Mouse (Mus musculus) embryo, embryonic 10 days (tissue): Measurements from ENCODE around the gene Cradd.

ENCODE experiments used
- DNase-seq: peaks from one replicate; pipeline ENCODE4 v3.0.0-alpha.2; 2015; ENCODE audit warnings: low spot score

Cradd gene

DNA sequence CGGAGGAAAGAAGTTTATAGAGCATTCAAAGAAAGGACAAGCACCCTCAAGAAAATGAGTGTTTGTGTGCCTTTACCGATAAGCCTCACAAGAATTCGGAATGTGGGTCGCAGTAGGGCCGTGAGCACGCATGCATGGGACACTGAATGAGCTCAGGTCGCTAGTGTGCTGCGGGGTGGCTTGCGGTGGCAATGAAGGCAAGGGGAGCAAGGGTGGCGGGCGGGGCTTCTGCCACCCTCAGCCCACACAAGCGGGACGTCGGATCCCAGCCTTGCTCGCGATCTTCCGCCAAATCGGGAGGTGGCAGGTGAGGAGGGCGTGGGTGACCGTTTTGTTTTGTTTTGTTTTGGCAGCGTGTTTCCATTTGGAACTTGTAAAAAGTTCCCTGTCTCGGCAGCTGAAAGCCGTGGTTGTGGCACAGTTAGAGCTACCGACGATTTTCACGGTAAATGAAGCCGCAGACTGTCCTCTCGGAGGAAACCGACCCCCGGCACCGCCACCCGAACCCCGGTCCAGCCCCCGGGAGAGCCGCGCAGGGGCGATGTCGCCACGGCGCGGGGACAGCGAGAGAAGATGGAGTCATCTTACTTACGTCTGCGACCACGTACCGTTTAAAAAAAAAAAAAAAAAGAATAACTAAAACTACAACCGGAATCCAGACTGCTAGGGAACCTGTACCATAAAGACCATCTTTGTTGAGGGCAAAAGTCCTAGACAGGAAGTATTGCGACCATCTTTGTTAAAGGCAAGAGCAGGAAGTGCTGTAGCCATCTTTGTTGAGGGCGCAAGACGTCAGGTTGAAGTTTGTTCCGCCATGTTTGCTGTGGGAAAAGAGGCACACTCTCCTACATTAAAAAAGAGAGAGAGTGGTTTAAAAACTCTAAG lies at the start of gene Cradd:
Gene Cradd (minus strand): TSS at position 741 of the 885 bp plus-strand sequence.
- peak; percentile 96 for DNase-seq

DNA sequence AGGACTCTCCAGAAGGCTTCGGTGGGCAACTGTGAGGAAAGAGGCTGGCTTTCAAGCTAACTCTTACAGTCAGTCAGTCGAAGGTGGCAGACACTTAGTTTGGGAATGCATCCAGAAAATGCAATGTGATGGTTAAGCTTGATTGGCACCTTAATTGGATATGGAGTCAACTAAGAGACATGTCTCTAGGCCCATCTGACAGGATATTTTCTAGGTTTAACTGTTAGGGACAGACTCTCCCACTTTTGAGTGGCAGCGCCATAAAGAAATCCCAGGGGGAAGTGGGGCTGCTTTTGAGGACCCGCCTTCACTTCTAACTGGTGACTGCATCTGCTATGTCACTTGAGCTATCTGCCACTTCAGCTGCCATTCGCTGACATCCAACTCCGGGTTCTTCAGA lies 49.4 kb upstream of the Cradd start:
- DNase-seq: no peak

- no peak for DNase-seq
Measured at GRCm38 (mm10) chr10:95371942-95372341, 48.0 kb upstream of the Cradd start.

GRCm38 (mm10) chr10:95369190-95369589 lies 45.3 kb upstream of the Cradd start:
- no peak for DNase-seq

DNA sequence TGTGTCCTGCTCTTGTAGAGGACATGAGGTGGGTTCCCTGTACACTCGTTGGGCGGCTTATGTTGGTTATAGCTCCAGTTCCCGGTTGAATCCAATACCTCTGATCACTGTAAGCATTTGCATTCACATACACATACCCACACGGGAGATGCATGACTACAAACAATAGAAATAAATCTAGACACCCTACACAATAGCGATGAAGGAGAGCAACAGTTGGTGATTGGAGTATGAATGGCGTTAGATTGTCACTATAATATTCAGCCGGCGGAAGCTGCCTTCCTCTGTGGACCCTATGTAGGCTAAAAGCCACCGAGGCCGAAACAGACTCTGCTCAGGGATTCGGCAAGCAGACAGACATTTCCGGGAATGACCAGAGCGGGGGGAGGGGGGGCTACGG lies 44.2 kb upstream of the Cradd start:
- DNase-seq: no peak

DNA sequence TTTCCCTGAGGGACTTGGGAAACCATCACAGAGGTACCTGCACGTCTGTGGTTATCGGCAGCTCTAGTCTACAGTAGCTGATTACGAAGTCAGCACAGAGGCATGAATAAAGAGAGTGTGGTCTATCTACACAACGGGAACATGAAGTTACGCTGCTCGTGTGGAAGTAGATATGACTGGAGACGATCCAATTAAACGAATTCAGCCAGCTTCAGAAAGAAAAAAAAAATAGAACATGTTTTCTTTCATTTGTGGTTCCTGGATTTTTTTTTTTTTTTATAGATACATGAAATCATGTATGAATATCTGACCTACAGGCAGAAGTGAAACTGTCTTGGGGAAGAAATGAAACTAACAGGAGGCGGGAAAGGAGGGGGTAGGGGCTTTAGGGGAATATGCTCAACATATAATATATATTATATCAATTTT lies 43.7 kb upstream of the Cradd start:
- DNase-seq: no peak

GRCm38 (mm10) chr10:95367241-95367640 lies 43.3 kb upstream of the Cradd start:
- DNase-seq: no peak

- DNase-seq: no peak
Measured at GRCm38 (mm10) chr10:95362326-95362725, 38.4 kb upstream of the Cradd start.

DNA sequence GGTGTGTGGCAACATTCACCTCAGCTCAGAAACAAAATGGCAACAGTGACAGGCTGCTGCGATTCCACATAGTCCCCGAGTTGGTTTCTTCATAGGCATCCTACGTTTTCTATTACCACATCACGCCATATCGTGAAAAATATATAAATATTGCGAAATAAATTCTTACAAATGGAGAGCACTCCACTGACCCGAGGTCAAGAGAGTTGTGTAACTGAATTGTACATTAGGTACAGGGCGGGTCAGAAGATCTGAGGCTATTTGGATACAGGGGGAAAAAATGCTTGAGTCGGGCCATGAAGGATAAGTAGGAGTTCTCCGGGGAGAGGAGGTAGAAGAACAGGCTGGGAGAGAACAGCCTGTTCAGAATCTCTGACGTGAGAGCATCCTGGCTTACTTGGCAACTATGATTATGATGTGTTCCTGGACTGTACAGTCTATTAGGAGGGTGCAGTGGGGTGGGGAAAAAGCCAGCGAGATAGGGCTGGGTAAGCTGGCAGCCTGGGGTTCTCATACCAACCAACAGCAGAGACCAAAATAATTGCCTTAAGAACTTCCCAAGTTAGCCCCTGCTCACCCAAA lies 37.4 kb upstream of the Cradd start:
- no peak for DNase-seq

DNA sequence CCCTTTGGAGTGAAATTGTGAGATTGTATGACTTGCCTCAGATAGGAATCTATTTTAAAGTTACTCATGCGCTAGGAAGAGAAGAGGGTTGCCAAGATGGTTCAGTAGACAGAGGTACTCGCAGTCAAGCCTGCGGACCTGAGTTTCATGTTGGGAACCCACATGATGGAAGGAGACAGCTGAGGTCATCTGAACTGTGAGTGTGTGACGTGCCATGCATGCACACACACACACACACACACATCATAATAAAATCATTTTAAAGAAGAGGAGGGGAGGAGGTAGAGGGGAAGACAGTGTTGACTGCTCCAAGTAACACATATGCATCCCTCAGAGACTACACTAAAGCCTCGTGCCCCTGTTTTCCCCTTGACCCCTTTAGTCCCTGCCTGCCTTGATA lies 36.1 kb upstream of the Cradd start:
- DNase-seq: no peak

DNA sequence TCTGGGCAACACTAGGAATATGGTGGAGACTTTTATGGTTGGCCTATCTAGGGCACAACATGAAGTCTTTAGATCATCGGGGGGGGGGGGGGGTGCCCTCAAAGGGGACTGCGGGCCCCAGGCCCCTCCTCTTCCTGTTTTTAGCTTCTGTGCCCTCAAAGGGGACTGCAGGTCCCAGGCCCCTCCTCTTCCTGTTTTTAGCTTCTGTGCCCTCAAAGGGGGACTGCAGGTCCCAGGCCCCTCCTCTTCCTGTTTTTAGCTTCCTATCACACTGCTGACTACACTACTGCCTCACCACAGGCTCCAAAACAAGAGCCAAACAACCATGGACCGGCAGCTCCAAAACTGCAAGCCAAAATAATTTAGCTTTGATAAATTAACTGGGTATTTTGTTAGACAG lies 33.8 kb upstream of the Cradd start:
- no peak for DNase-seq

DNA sequence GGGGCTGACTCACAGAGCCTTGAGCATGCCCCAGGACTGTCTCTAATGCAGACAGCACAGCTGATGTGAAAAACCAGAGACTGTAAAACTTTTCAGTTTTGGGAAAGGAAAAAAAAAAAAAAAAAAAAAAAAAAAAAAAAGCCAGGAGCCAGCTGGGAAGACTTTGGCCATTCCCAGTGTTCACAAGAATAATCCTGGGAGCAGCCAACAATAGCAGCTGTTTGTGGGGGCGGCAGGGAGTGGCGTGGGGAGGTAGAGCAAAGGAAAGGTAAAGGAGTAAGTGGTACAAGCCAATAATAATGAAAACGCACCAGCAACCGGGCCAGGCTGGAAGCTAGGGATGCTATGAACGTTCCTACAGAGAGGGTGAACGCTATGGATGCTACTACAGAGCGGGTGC lies 32.8 kb upstream of the Cradd start:
- DNase-seq: no peak

GRCm38 (mm10) chr10:95355678-95356268 lies 31.8 kb upstream of the Cradd start:
- no peak for DNase-seq

DNA sequence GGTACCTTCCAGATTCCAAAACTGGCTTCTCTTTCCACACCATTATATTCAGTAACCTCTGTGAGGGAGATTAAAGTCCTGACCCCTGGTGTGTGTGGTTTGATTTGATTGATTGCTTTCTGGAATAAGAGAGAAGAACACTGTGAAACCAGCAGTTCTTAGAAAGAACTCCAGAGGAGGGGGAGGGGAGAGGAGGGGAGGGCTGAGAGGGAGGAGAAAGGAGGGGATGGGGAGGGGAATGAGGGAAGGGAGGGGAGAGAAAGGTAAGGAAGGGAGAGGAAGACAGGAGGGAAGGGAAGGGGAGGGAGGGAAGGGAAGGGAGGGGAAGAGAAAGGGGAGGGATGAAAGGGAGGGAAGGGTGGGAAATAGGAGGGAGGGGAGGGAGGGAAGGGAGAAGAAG lies 30.7 kb upstream of the Cradd start:
- DNase-seq: peak; percentile 8

DNA sequence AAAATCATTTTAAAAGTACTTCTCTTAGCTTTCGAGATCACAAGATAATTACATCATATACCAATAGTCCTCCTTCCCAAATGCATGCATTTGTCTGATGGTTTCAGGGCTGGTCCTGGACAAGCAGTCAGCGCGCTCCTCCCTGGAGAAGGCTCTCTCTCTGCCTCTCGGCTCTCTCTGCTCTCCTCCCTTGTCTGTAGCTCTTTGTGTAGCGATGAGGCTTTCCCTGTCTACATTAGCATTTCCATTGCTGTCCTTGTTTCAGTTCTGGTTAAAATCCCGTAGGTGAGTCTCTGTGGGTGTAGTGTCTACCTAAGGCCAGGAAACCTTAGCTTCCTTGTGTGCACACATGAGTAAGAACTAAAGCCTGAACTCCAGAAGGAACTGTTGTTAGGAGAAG lies 30.1 kb upstream of the Cradd start:
- no peak for DNase-seq

DNA sequence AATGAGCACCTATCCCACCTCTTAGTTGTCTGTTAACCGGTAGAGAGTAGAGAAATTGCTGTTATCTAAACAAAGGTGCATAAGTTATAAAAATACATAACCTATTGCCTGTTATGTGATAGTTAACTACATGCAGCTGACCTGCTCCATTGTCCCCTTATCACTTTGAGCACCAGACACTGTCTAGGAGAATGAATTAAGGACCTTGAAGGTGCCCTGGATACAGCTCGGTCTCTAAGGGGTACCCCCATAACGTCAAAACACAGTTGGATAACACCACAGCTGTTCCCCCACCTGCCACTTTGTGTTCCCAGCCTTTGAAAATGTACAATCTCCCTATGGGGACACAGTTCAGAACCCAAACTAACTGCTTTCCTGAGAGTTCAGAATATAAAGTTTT lies 24.5 kb upstream of the Cradd start:
- DNase-seq: no peak

- no peak for DNase-seq
Measured at GRCm38 (mm10) chr10:95347776-95348175, 23.8 kb upstream of the Cradd start.

DNA sequence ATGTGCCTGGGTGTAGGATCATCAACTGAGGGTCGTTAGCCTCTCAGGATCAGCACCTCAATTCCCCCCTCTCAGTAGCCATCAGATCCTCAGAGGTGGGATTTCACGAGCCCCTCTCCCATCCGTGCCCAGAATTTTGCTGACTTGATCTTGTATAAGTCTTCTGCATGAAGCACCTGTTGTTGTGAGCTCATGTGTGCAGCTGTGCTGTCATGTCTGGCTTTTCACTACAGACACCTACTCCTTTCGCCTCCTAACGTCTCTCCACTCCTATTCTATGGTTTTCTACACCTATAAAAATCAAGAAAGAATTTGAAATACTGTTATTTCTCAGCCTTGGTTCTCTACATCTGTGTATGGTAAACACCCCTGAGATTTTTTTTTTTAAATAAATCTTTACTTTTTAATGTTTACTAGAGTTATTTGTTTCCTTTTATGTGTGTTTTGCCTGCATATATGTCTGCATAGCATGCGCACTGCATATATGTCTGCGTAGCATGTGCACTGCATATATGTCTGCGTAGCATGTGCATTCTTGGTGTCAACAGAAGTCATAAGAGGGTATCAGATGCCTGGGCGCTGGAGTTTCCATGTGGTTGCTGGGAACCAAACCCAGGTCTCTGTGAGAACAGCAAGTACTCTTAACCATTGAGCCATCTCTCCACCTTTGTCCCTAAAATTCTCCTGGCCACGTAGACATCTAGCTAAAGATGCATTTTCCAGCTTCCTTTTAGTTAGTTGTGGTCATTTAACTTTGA lies 19.1 kb upstream of the Cradd start:
- DNase-seq: no peak

- no peak for DNase-seq
Measured at GRCm38 (mm10) chr10:95340676-95341075, 16.7 kb upstream of the Cradd start.

DNA sequence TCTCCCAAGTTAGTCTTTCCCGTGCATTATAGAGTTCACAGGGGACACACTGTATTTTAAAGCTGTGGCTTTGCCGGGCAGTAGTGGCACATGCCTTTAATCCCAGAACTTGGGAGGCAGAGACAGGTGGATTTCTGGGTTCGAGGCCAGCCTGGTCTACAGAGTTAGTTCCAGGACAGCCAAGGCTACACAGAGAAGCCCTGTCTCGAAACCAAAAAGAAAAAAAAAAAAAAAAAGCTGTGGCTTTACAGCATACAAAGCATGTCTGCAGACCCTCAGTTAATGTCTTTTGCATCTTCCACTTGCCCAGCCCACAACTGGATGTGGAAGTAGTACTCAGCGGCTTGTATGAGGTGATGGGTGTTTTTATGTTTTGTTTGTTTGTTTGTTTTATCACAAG lies 13.7 kb upstream of the Cradd start:
- DNase-seq: no peak

DNA sequence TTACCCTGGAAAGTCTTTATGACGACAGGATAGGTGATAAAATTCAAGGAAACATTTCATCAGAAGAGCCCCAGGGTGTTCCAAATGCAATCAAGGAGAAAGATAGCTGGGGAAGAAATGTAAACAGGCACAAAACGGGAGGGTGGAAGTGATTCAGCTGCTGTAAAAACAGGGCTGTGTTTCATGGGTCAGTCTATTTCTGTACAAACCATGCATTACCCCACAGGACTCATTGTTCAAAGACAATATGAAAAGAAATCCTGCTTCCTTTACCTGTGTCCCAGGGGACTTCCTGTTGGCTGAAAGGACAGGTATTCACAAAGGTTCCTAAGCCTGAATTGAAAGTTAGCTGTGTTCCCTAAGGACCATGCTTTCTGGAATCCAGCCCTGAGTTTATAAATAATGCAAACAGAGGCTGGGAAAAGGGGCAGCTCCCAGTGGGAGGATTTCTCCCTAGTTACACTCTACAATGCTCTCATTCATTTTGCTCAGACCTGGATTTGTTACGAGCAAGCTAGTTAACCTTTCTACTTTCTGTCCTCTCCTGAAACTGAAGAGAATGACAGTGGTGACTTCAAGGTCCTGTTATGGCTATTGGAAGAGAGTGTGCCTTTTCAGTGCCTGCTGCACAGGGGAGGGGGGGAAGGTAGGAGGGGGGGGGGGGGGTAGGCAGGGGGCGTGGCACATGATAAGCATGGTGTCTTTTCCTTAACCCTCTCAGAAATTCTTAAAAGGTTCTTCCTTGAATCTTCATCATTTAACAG lies 13.0 kb upstream of the Cradd start:
- no peak for DNase-seq

- no peak for DNase-seq
Measured at GRCm38 (mm10) chr10:95334826-95335225, 10.9 kb upstream of the Cradd start.
